Mouse (Mus musculus) liver, embryonic 14.5 days (tissue): ENCODE measurements around the gene Guca2a. TPM values are rescaled to one million over a fixed set of nuclear protein-coding genes. Genes with fewer than 3 reads are reported as not detected.

Experiments
- ATAC-seq: fragments of 200-750 bp; cut with Nextera tagmentation; 2 replicates; pipeline ENCODE4 v1.8.0; 2017; ENCODE audit warnings: moderate number of reproducible peaks, mild to moderate bottlenecking, moderate library complexity; ENCODE audit not compliant: insufficient read depth
- DNase-seq, 3 experiments: peaks; one replicate each; pipeline ENCODE4 v3.0.0-alpha.2; 2012 to 2013; ENCODE audit warnings: low read depth in 3 of 3, low spot score in 3 of 3
- H3K27ac ChIP-seq: fragments of 300-500 bp; sonication (generic); 2 replicates; pipeline ENCODE4 v1.5.1; 2014; ENCODE audit warnings: moderate library complexity, mild to moderate bottlenecking, control low read depth, inconsistent platforms
- H3K27me3 ChIP-seq: fragments of 300-500 bp; sonication (generic); 2 replicates; pipeline ENCODE4 v1.6.1; 2014; ENCODE audit warnings: mild to moderate bottlenecking, low read length, moderate library complexity; ENCODE audit not compliant: control insufficient read depth, insufficient read depth
- H3K36me3 ChIP-seq: fragments of 300-500 bp; sonication (generic); replicated peaks from 2 replicates; pipeline ENCODE4 v1.6.1; 2014; ENCODE audit warnings: low read depth; ENCODE audit not compliant: control insufficient read depth, insufficient read depth
- H3K4me1 ChIP-seq, 2 experiments: fragments of 200-500 bp in 1 of 2; fragments of 300-500 bp in 1 of 2; sonication (generic) in 1 of 2; replicated peaks; 2 replicates each; pipeline ENCODE4 v1.6.1; 2012 to 2014; ENCODE audit warnings: antibody characterized with exemption in 1 of 2, inconsistent platforms in 1 of 2, low read length in 1 of 2; ENCODE audit not compliant: control insufficient read depth in 2 of 2, insufficient read depth in 2 of 2
- H3K4me2 ChIP-seq: fragments of 300-500 bp; sonication (generic); 2 replicates; pipeline ENCODE4 v1.6.1; 2014; ENCODE audit warnings: low read depth, mild to moderate bottlenecking, control low read depth, moderate library complexity
- H3K4me3 ChIP-seq, 2 experiments: fragments of 200-500 bp in 1 of 2; fragments of 300-500 bp in 1 of 2; sonication (generic) in 1 of 2; 2 replicates each; pipeline ENCODE4 v1.5.1; 2012 to 2014; ENCODE audit warnings: low read depth in 2 of 2, low read length in 2 of 2, mild to moderate bottlenecking in 2 of 2, control low read depth in 1 of 2, inconsistent platforms in 1 of 2, moderate library complexity in 1 of 2; ENCODE audit not compliant: insufficient read depth in 1 of 2
- H3K9ac ChIP-seq: fragments of 300-500 bp; sonication (generic); replicated peaks from 2 replicates; pipeline ENCODE4 v1.6.1; 2014; ENCODE audit warnings: mild to moderate bottlenecking, control low read depth, moderate library complexity
- H3K9me3 ChIP-seq: fragments of 300-500 bp; sonication (generic); 2 replicates; pipeline ENCODE4 v1.6.1; 2016; ENCODE audit warnings: low read length, mixed read lengths; ENCODE audit not compliant: control insufficient read depth
- CTCF ChIP-seq: IDR thresholded peaks from 2 replicates; pipeline ENCODE4 v1.5.1; 2016; ENCODE audit warnings: antibody characterized with exemption, low read depth, control low read depth
- EP300 ChIP-seq: IDR thresholded peaks from 2 replicates; pipeline ENCODE4 v1.6.1; 2016; ENCODE audit warnings: antibody characterized with exemption, low read depth
- WGBS: fragments of 180-500 bp; shearing (Covaris S2); extraction: QIAGEN DNeasy Blood & Tissue Kit; methylation state at CpG from one replicate; pipeline ENCODE4 v1.1.7; 2014; ENCODE audit not compliant: insufficient replicate concordance; 5-methylcytosine and 5-hydroxymethylcytosine counted together
- polyA plus RNA-seq, 2 experiments: library from polyadenylated mRNA; depleted of rRNA in 1 of 2; stranded (reverse) in 1 of 2; unstranded in 1 of 2; fragments of >200 nt; fragmentation: Nextera tagmentation in 1 of 2; extraction: Ambion mirVana in 1 of 2; gene quantifications; 2 replicates each; pipeline versions ENCODE4 v1.2.1 to v1.2.3; 2012 to 2014

Guca2a gene
- polyA plus RNA-seq, 2 experiments = not detected

DNA sequence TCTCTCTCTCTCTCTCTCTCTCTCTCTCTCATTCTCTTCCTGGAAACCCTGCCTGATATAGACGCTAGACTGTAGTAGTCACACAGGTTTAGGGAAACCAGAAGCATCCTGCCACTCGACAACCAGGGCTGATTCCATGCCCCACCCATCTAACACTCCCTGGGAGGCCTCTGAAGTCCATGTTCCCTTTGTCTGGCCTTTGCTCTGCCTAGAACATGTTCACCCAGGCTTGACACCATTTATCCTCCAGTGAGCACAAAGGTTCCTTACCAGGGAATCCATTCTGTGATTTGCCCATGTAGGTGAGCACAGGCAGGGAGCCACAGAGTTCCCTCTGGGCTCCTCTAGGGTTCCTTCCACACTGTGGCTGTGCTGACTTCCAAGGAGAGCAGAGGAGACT is 20.7 kb downstream of the Guca2a start:
- no peak overlapping the region for H3K27ac ChIP-seq
- H3K27me3 ChIP-seq = no peaks in the 10 kb centered on the region
- no peaks in the 10 kb centered on the region for H3K36me3 ChIP-seq
- no peaks in the 10 kb centered on the region for H3K4me1 ChIP-seq
- no peak overlapping the region for H3K4me3 ChIP-seq
- WGBS = 13% methylated on average over 2 of the region's 2 CpGs
- no peak overlapping the region for H3K4me2 ChIP-seq
- TF ChIP-seq EP300 = no peak
- TF ChIP-seq CTCF = no peak
- ATAC-seq (no peak), DNase-seq (no peak)
- no peaks in the 10 kb centered on the region; the same call in 1 of the 2 replicates for H3K9me3 ChIP-seq
- no peak overlapping the region for H3K9ac ChIP-seq

DNA sequence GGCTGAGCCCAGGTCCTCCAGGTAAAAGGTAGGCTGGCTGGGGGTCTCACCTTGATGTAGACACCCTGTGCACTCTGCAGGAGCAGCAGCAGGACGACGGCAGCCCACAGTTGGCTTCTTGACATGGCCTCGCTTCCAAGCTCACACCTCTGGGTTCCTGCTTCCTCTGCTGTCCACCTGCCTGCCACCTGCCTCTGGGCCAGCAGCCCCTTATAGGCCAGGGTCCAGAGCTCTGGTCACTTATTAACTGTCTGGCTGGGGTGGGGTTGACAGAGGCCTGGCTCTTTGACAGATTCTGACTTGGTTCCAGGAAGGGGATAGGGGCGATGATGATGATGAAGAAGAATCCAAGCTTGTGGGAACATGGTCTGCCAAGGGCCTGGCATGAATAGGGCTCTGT is 21.2 kb downstream of the Guca2a start, which contains the start of gene Guca2b:
Guca2b (minus strand) TSS at position 224 of the 400 bp plus-strand sequence.
- Histone ChIP-seq H3K4me3 (no peak within 1 kb of the TSS), H3K27ac (no peak within 1 kb of the TSS), H3K36me3 (no peaks in the 10 kb centered on the region), H3K4me2 (no peak within 1 kb of the TSS), H3K9ac (no peak within 1 kb of the TSS), H3K9me3 (no peaks in the 10 kb centered on the region), H3K27me3 (no peaks in the 10 kb centered on the region), H3K4me1 (no peaks in the 10 kb centered on the region)
- DNase-seq (no peak), ATAC-seq (no peak)
- WGBS = 59% methylated on average over 4 of the region's 4 CpGs
- TF ChIP-seq CTCF (no peak), EP300 (no peak)

DNA sequence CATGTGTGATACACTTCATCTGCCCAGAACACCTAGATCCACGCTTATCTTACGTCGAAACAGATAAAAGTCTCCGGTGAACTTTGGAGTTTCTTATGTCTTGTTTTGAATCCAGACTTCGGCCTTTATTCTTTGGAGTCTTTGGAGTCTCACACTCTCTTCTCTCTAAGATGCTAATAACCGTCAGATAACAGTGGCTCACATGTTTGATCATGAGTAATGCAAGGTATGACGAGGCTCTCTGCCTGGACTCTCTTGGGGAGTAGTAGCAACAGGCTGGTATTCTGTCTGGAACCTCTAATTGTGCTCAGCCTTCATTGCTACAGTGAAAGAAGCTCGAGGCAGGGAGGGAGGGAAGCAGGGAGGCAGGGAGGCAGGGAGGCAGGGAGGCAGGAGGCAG is 22.5 kb downstream of the Guca2a start:
- H3K4me2 ChIP-seq = no peak overlapping the region
- WGBS = 62% methylated on average over 8 of the region's 8 CpGs
- H3K9me3 ChIP-seq = no peaks in the 10 kb centered on the region
- no peaks in the 10 kb centered on the region for H3K4me1 ChIP-seq
- H3K9ac ChIP-seq = no peak overlapping the region
- H3K27me3 ChIP-seq = no peaks in the 10 kb centered on the region
- H3K4me3 ChIP-seq = no peak overlapping the region
- no peak for TF ChIP-seq CTCF
- no peak overlapping the region for H3K27ac ChIP-seq
- DNase-seq (no peak), ATAC-seq (no peak)
- no peaks in the 10 kb centered on the region for H3K36me3 ChIP-seq

DNA sequence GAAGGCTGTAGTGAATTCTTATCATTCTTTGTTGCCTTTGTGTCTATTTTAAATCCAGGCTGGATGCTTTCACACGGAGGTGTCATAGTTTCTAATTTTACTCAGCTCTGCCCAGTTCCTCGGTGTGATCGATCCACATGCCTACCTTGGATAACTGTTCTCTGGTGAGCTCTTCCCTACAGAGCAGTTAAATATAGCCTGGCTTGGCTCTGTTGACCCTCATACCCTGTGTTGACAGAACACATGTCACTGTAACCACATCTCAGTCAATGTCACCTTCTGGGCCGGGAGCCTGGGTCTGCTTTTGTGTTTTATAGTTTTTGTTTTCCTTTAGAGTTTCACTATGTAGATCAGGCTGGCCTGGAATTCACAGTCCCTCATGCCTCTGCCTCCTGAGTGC is 24.6 kb downstream of the Guca2a start:
- WGBS = 43% methylated on average over 4 of the region's 4 CpGs
- no peak overlapping the region for H3K27ac ChIP-seq
- no peak for TF ChIP-seq CTCF
- TF ChIP-seq EP300 = no peak
- no peaks in the 10 kb centered on the region for H3K9me3 ChIP-seq
- H3K9ac ChIP-seq = no peak overlapping the region
- no peaks in the 10 kb centered on the region for H3K4me1 ChIP-seq
- no peak overlapping the region for H3K4me3 ChIP-seq
- no peaks in the 10 kb centered on the region for H3K27me3 ChIP-seq
- H3K4me2 ChIP-seq = no peak overlapping the region
- ATAC-seq (no peak), DNase-seq (no peak)
- no peaks in the 10 kb centered on the region for H3K36me3 ChIP-seq

DNA sequence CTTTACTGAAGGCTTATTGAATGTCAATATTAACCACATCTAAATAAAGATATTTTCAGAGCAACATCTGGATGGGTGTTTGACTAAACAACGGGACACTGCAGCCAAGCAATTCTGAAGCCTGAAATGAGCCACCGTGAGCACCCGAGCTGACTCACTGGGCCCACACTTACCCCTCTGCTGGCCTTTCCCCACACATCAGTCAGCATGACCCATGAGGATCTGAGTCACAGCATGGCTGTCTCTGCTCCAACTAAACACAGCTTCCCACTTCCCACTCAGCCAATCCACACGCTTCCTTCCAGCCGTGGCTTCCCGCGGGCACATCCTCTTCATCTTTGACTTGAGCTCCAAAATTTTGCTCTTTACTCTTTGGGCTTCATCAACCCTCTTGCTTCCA is 25.5 kb downstream of the Guca2a start:
- H3K36me3 ChIP-seq = no peaks in the 10 kb centered on the region
- no peak overlapping the region for H3K9ac ChIP-seq
- H3K27me3 ChIP-seq = no peaks in the 10 kb centered on the region
- 73% methylated on average over 7 of the region's 7 CpGs for WGBS
- H3K4me1 ChIP-seq = no peaks in the 10 kb centered on the region
- no peak overlapping the region for H3K4me2 ChIP-seq
- H3K4me3 ChIP-seq = no peak overlapping the region
- TF ChIP-seq CTCF = no peak
- TF ChIP-seq EP300 = no peak
- ATAC-seq (no peak), DNase-seq (no peak)
- no peak overlapping the region for H3K27ac ChIP-seq
- no peaks in the 10 kb centered on the region for H3K9me3 ChIP-seq
